Mouse (Mus musculus) spleen, embryonic (tissue): Measurements from ENCODE around the gene Cherp.

Experiments used
- CTCF ChIA-PET: fragments of 350-600 bp; sonication (Branson Sonifier 250); formaldehyde crosslinking; loops from one replicate; lab custom pipeline; 2022; lab: Charles Lee

Gene Cherp

GRCm38 (mm10) chr8:72474826-72475546, at the start of gene Cherp:
Cherp (minus strand) TSS chr8:72475226.
- CTCF ChIA-PET, result no interaction called here

DNA sequence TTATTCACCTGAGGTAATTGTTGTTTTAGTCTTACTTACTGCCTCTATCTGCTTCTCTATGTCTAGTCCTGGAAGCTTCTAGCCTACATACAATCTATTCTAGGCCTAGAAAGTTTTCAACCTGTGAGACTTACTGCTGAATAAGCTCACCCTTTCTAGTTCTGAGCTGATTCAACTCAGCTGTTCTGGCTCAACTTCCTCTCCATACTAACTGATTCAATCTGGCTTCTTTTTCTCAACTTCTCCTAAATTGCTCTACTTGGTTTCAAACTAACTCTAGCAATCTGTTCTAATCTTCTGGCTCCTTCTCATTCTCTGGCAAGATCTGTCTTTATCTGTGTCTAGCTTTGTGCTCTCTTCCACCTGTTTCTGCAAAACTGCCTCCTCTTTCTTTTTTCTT, 46.9 kb upstream of the Cherp start:
- CTCF ChIA-PET, result interaction anchor here (0.7 kb wide), 1 partner anchor 246 kb away, joined by 3 read pairs; no protein-coding TSS in a partner anchor

DNA sequence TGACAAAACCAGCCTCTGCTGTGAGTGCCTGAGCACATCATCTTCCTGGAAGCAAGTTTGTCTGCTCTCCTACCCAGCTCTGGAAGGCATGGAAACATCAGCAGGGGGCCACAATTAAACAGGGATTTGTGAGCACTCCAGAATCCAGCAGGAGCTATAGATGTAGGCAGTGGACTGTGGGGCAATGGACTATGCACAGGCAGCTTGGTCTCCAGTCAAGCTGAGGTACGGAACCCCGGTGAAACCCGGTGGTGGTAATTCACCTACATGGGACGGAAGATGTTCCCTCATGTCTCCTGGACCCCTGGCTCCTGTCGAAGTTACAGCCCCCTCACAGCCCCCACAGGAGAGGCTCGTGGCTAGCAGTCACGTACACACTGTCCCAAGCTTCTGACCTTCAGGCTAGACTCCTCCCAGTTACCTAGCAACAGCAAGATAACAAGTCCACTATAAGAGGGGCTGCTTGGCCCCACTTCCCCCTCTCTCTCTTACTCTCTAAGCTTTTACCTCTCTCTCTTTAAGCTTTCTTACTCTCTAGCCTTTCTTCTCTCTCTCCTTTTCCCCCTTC, 42.5 kb upstream of the Cherp start:
- CTCF ChIA-PET, result no interaction called here

DNA sequence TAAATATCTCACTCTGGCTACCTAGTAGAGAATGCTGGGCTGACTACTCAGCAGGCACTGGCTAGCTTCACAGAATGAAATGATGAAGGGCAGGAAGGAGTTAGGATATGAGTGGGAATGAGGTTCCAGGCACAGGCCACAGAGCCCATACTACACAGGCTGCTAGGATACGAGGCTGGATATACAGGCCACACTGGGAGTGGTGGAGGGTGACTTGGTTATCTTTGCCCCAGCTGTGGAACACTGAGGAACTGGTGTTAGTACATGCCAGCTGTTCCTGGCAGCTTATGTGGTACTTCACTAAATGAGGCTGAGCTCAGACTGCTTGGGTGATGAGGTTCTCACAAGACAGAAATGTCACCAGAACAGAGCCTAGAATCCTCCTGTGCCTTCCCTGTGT, 38.1 kb upstream of the Cherp start:
- CTCF ChIA-PET, result no interaction called here

- CTCF ChIA-PET, result no interaction called here
Observed at GRCm38 (mm10) chr8:72512648-72513047, 37.6 kb upstream of the Cherp start.

DNA sequence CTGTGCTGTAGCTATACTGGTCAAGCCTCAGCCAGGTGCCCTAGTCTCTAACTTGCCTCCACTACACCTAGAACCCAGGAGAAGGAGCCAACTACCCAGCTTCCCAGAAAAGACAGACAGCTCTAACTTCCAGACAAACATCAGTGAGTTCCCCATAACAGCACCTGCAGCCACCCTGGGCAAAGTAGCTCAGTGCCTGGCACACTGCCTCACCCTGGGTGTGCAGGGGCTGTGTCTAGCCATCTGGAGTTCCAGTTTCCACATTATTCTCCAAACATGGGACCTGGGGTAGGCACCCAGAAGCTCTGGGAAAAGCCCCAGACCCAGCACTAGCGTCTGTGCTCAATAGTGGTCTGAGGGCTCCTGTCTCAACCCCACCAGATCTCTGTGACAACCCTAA, 32.5 kb upstream of the Cherp start:
- CTCF ChIA-PET, result interaction anchor here (0.7 kb wide), 1 partner anchor 28 kb away, joined by 3 read pairs; no protein-coding TSS in a partner anchor

- CTCF ChIA-PET, result interaction anchor here (0.5 kb wide), 1 partner anchor 34 kb away, joined by 5 read pairs; no protein-coding TSS in a partner anchor
Observed at GRCm38 (mm10) chr8:72504637-72505314, 29.8 kb upstream of the Cherp start.

DNA sequence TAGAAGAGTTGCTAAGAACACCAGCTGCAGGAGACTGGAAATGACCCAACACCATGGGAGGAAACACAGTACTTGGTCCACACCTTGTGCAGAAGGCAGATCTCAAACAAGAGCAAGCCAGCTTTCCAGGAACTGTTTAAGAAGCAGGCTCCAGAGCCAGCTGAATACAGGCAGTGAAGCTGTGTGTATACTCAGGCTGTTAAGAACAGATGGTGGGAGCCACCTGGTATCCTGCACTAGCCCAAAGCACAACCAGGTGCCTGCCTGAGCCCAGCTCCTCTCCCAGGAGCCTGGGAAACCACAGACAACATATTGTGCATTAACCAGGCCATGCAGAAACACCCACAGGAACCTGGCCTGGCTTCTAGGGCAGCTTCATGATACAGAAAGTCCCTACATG, 29.1 kb upstream of the Cherp start:
- CTCF ChIA-PET, result no interaction called here

DNA sequence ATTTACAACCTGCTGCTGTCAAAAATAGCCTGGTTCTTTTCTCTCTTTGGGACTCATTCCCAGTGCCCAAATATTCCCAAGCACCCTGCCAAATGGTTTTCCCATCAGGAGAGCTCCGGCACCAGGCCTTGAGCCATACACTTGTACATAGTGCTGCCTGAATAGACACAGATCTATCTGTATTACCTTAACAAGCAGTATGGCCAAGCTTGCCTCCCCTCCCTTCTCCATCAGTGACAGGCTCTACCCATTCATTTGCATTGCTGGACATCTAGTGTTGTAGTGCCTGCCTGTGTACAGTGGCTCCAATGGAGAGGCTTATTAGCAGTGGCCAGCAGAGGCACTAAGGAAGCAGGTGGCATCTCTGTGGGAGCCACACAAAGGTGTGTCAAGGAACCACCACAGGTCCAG, 25.5 kb upstream of the Cherp start:
- CTCF ChIA-PET, result no interaction called here

- CTCF ChIA-PET, result no interaction called here
Observed at GRCm38 (mm10) chr8:72499521-72500284, 24.7 kb upstream of the Cherp start.

GRCm38 (mm10) chr8:72498527-72498926, 23.5 kb upstream of the Cherp start:
- CTCF ChIA-PET, result no interaction called here

GRCm38 (mm10) chr8:72497911-72498310, 22.9 kb upstream of the Cherp start:
- CTCF ChIA-PET, result no interaction called here

GRCm38 (mm10) chr8:72496217-72496616, 21.2 kb upstream of the Cherp start:
- CTCF ChIA-PET, result interaction anchor here (0.9 kb wide), 1 partner anchor 18 kb away, joined by 7 read pairs; no protein-coding TSS in a partner anchor

- CTCF ChIA-PET, result interaction anchor here (0.9 kb wide), 1 partner anchor 19 kb away, joined by 7 read pairs; no protein-coding TSS in a partner anchor
Observed at GRCm38 (mm10) chr8:72495411-72496111, 20.5 kb upstream of the Cherp start.

- CTCF ChIA-PET, result no interaction called here
Observed at GRCm38 (mm10) chr8:72493381-72493780, 18.4 kb upstream of the Cherp start.

- CTCF ChIA-PET, result no interaction called here
Observed at GRCm38 (mm10) chr8:72492622-72493081, 17.6 kb upstream of the Cherp start.

GRCm38 (mm10) chr8:72491680-72492621, 16.9 kb upstream of the Cherp start, which contains the start of gene Slc35e1:
Slc35e1 (minus strand) TSS chr8:72492614.
- CTCF ChIA-PET, result interaction anchor here (0.6 kb wide), 1 partner anchor 1664 kb away, joined by 5 read pairs; no protein-coding TSS in a partner anchor

DNA sequence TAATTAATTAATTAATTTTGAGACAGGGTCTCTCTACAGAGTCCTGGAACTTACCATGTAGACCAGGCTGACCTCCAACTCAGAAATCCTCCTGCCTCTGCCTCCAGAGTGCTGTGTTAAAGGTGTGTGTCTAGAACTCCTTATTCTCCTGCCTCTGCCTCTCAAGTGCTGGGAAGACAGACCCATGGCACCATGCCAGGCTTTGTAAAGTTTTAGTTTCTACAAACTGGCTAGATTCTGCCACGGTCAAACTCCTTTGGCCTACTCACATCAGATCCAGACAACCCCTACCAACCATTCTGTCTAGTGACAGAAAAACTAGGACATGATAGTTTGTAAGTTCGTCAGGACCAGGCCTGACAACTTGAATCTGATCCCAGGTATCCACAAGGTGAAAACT, 16.0 kb upstream of the Cherp start:
- CTCF ChIA-PET, result no interaction called here

DNA sequence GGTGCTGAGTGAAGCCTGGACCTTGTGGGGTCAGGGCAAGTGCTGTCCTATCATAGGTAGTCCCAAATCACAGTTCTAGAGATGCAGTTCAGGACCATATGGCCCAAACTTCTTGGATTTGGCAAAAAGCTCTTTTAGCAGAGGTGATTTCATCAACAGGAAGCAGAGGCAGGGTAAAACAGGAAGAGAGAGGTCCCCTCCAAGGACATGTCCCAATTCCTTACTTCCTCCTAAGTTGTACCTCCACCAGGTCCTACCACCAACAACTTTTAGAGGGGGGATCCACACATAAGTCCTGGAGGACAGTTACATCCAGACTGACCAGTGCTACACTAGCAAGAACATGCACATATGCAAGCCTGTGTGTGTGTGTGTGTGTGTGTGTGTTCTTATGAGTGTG, 12.0 kb upstream of the Cherp start:
- CTCF ChIA-PET, result no interaction called here
